Mouse (Mus musculus) lung, adult 18-20 months (tissue): ENCODE data around the gene Usp7.

Experiments
- DNase-seq, 2 experiments: peaks; one replicate each; pipeline ENCODE4 v3.0.0; 2022; ENCODE audit warnings: mixed read lengths in 2 of 2

Gene Usp7

DNA sequence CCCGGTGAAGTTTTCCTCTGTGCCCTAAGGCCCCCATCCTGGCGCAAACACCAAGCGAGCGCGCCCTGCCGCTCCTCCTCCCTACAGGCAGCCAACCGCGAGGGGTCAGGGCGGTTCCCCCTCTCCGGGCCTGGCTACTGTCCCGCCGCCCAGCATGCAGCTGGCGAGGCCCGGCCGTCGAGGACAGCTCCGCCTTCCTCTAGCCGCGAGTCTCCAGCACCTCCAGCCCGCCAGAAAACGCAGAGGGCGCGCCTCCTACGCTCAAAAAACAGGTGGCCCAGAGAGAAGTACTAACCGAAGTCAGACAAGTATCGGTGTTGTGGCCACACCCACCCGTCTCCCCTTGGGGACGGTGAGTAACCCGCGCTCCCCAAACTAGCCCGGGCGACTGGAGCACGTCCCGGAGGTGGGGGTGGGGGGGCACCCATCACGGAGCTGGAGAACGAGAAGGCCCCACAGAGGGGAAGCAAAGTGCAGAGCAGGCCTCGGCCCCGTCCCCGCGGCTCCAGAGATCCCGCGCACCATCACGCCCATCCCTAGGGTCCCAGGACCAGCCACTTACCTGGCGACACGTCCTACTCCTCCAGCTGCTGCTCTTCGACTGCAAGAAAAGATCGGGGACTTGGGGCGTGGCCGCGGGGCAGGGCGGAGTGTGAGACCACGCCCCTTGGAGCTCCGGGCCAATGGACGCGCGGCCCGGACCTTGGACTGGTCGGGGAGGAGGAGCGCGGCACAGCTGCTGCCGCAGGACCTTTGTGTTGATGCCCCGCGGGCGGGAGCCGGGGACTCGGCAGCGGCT, 120.4 kb downstream of the Usp7 start, which contains the start of gene Carhsp1:
Carhsp1 (minus strand) TSS at position 605 of the 799 bp plus-strand sequence.
- DNase-seq, result peak; percentile 96

DNA sequence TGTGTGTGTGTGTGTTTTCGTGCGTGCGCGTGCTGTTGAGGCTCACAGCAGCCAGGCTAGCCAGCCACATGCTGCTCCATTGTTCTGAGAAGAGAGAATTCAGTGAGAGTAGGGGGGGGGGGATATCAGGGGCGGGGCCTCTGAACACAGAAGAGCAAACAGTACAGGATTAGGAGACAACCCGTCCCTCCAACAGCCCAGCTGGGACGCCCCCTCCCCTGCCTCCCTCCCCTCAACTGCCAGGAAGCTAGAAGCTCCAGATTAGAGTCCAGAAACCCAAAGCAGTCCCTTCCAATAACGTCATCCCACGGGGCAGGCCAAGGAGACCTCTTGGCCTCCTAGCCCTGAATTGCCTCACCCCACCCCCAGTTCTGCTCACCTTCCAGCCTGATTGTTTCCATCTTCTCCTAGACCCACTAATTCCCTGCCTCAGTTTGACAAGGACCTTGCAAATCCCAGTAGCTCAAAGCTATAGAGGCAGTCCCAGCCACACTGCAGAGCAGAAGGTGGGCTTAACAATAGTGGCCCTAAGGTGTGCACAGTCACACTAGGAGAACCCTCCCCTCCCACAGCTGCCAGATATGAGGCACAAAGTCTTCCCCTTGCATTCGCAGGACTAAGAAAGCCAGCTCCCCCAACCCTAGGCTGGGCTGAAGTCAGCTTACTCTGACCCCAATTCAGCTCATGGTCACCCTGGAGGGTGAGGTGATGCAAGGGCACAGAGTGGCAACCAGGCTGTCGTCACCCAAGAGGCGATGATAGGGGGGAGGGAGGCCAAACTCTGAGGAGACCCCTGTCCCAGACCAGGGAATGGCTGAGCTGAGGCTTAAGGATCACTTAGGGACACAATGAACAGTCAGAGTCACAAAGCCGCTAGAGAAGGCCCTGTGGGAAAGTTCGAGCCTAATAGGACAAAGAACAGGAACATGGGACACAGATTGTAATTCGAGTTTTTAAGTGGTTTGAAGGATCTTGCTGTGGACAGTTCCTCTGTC, 121.8 kb downstream of the Usp7 start:
- DNase-seq, result no peak

DNA sequence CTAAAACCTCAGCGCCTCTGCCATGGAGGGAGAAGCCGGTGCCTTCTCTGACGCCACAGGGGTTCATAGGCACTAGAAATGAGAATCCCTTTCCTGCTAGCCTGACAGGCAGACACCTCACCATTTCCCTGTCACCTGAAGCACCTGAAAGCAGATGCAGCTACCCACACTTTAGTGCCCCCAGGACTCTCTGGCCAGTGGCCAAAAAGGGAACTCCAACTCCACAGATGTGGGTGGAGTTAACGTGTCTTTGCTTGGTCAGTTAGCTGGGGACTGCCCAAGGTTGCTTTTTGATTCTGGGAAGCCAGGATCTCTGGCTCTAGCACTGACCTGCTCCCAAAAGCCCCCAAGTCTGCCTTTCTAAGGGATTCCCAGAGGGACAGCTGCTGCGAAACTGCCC, 122.7 kb downstream of the Usp7 start:
- no peak for DNase-seq

DNA sequence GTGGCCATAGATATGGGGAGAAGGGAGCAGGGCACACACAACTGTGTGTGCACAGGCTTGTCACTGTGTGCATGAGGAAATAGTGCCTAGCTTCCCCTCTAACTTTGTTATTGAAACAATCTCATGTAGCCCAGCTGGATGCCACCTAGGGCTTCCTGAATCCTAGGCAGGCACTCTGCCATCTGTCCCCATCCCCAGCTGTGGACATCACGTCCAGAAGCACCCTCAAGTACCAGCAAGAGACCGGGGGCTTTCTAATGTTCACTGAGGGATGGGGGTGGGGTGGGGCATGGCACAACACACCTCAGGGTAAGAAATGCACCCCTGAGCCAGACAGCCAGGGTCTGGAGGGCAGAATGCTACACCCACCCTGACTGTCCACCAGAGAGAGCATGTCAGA, 123.7 kb downstream of the Usp7 start:
- DNase-seq, result no peak

DNA sequence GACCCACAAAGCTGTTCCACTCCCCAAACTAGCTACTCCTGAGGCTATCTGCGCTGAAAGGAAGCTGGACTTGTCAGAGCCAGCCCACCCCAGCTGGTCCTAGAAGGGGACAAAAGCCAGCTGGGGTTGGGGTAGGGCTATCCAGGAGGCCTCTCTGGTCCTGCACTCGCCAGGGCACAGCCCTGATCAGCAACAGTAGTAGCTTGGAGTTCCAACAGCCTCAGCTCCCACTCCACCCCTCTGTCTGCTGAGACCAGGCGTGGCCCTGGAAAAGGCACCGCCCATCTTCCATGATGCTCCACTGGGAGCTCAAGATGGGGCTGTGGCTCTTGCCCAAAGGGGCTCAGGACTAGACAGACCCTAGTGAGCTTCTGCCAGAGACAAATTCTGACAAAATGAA, 124.3 kb downstream of the Usp7 start:
- DNase-seq, result no peak

DNA sequence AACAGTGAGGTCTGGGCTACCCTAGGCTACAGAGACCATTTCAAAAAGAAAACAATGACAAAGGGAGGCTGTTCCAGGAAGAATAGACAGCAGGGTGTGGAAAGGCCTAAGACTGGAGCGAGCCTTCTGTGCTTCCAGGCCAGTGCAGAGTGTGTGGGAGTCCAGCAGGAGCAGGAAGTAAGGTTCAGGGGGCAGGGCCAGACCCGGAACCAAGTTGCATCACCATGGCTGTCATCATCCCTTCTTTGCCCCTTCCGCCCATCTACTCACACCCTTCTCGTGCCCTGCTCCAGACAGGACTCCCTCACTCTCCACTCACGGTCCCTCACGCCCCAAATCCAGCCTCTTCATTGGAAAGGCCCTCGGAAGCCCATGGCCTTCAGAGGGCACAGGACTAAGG, 124.8 kb downstream of the Usp7 start:
- DNase-seq, result peak; percentile 60 to 67

DNA sequence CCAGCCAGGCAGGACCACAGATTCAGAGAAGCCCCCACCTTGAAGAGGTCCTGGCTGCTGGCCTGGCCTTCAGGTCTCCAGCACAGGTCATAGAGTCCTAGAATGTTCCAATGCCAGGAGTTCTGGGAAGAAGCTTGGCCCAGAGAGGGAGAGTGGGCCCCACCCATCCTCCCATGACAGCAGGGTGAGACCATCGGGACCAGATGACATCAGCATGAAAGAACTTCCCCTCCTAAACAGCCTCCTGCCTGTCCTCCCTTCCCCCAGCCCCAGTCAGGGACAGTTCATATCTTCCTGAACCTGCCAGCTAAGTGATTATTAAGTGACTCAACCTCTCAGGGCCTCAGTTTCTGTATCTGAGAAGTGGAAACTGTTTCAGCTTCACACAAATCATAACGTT, 125.7 kb downstream of the Usp7 start:
- peak; percentile 83 to 88 for DNase-seq

DNA sequence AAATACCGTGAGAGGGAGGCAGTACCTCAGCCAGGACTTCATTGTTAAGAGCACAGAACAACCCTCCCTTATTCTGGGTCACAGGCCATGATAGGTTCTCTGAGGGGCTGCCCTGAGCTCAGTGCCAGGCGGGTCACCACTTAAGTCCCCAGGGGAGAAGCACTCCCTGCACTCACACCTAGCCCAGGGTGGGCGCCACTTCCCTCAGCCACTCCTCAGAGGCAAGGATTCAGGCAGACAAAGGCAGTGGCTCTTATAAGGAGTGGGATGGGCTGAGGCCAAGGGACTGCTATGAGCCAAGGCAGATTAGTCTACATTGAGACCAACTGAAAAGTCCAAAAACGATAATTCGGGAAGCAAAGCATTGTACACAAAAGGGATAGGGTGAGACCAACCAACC, 126.7 kb downstream of the Usp7 start:
- DNase-seq, result peak in 1 of 2 experiments; percentile 46

DNA sequence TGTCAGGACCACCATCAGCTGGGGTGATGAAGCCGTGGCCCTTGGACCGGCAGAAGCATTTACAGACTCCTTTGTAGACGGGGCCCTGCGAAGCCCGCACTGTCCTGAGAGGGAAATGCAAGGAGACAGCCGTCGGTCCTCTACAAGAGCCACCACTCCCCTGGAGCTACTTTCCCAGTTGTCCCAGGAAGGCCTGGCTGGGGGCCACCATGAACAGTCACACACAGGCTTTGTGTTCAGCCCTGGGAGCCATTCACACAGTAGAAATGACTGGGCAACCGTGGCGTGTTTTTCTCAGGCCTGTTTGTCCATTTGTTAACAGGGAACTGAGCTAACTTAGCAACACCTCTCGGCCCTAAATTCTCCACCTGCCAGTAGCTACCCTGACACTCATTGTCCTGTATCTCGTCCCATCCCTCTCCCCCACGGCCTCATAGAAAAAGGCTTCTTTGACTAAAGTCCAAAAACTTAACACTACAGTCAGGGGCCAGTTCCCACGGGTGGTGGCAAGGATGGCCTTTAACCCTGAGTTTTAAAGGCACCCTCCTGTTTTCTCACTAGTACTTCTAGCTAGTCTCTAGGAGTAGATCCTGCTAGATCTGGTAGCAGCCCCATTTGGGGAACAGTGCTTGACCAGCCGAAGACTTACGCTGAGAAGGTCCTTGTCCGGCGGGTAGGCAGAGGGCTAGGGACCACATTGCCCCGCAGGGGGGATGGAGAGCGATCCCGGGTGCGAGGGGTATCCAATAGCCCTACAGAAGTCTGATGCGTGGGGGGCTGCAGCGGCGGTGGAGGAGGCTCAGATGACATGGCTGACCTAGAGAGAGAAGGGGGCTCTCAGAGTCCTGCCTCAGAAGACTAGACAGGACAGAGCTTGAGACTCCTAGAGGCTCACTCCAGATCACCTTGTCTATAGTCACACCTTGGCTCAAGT, 128.2 kb downstream of the Usp7 start:
- no peak for DNase-seq

DNA sequence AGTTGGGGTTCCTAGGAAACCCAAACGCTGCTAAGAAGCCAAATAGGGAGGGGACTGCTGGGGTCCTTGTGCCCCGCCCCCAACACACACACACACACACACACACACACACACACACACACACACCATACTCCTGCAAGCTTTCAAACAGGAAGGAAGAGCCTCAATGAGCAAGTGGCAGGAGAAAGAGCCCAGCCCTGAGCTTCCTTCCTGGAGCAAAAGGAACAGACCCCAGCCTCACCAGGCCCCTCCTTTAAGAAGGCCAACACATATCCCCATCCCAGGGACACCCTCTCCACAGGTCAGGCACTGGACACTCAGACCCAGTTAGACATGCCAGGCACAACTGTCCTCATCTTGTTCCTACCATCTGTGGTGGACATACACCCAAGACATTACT, 129.1 kb downstream of the Usp7 start:
- no peak for DNase-seq

DNA sequence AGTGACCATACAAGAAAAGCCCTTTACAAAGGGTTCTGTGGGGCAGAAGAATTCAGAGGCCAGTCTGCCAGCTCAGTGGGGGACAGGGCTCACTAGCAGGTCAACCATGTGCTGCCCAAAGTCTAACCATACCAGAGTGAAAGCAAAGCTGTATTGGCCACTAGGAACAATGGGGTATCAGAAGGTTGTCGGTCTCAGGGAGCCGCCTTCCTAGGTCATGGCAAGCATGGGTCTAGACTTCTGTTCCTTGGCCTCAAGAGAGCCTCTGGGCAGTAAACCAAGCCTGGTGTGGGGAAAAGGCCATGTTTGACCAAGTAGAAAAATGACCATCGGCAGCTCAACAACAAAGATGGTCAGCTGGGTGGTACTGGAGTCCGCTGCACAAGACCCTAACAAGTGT, 133.3 kb downstream of the Usp7 start:
- no peak for DNase-seq

DNA sequence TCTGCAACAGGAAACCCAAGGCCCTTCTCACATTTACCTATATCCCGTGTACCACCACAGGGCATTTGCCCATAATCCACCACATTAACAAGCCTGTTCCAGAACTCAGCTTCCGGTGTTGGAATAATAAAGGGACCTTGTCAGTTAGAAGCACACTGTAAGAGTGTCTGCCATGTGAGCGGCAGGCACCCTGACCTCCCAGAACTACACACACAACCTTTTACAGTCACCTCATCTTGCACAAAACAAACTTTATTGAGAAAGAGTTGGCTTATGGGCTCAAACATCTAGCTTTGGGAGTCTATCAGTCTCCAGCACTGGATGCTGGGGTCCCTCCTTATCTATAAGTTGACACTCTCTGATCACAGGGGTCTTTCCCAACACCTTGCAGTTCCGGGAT, 133.8 kb downstream of the Usp7 start:
- DNase-seq, result no peak

DNA sequence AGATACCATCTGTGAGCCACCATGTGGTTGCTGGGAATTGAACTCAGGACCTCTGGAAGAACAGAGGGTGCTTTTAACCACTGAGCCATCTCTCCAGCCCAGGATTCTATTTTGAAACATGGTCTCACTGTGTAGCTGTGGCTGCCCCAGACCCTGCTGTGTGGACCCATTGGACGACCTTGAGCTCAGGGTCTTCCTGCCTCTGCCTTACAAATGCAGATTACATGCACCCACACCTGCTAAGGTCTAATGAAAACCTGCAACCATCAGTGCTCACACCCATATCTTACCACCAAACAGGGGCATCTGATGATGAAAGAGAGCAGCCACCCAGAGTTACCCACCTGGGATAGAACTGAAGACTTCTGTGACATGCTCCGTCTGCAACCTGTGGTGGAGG, 135.9 kb downstream of the Usp7 start:
- no peak for DNase-seq

DNA sequence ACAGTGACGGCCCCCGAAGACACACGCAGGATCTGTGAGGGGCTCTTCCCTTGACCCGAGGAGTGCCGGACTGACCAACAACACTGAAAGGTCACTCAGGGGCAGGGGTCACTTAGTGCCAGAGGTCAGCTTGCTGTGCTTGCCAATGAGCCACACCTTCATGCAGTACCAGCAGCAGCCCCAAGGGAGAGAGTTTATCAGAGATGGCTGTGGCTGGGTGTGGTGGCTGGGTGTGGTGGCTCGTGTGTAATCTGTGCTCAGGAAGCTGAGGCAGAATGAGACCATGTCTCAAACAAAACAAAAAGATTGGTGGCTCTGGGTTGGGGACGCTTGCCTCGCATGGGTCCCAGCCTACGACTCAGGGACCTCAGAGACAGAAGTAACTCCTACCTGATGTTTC, 136.5 kb downstream of the Usp7 start:
- peak in 1 of 2 experiments; percentile 51 for DNase-seq

DNA sequence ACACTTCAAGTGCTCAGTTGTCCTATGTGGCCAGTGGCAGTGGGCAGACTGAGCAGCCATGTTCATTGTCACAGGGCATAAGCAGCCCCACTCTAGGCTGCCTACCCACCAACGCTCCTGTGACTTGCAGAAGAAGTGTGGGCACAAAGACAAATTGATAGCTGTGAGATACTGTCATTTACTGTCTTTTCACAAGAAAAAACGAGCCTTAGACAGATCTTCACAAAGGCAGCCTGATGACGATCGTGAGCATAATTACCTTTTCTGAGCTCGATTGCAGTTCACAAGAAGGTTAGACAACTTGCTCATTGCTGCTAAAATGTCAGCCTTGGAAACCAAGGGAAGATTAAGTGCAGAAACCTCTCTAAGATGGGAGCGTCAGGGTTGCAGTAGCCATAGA, 137.0 kb downstream of the Usp7 start:
- no peak for DNase-seq

DNA sequence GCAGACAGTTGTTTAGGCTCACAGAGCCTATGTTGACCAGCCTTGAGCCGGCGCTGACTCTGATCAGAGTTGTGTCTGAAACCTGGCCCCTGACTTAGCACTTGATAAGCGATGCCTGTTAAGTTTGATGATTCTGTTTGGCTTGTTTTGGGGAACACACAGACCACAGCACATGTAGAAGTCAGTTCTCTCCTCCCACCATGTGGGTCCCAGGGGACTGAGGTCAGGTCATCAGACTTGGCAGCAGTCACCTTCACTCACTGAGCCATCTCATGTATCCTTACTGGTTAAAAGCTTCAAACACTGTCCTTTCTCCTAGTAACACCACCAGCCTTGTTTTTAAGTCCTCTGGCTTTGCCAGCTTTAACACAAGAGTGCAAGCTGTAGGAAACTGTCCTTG, 142.1 kb downstream of the Usp7 start:
- DNase-seq, result no peak

DNA sequence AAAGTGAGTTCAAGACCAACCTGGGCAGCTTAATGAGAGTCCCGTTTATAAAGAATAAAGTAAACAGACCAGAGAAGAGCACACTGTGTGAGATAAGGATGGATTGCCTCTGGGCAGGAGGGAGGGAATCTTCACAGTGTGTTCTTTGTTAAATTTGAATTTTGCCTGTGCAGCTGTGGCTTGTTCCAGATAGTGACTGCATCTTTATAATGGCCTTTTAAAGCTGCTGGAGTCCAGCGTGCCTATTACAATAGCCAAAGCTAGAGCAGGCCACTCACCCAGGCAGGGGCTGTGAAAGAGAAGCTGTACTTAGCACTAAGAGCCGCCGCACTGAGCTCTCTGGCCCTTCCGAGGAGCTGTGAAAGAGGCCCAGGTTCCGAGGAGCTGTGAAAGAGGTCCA, 146.6 kb downstream of the Usp7 start:
- no peak for DNase-seq

DNA sequence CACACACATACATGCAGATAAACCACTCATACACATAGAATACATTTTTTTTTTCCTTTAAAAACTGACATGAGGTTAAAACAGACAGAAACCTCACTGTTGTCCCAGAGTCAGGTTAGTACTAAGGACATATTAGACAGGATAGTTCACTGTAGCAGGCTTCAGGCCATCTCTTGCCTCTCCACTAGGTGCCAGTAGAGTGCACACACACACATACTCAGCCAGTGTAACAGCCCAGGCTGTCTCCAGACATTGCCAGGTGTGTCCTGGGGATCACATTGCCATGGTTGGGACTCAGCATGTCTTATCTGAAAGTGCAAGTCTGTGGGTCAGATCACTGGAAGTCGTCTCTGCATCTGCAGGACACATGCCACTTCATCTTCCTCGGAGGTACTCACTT, 148.3 kb downstream of the Usp7 start:
- peak in 1 of 2 experiments; percentile 51 for DNase-seq
